Mouse (Mus musculus) CD4-positive, CD25-positive, alpha-beta regulatory T cell, adult 2 months (primary cell): ENCODE data around the gene Tigit.

Source experiments
- DNase-seq: peaks from one replicate; pipeline ENCODE4 v3.0.0-alpha.2; 2012; ENCODE audit warnings: low read depth, low spot score

Gene Tigit

DNA sequence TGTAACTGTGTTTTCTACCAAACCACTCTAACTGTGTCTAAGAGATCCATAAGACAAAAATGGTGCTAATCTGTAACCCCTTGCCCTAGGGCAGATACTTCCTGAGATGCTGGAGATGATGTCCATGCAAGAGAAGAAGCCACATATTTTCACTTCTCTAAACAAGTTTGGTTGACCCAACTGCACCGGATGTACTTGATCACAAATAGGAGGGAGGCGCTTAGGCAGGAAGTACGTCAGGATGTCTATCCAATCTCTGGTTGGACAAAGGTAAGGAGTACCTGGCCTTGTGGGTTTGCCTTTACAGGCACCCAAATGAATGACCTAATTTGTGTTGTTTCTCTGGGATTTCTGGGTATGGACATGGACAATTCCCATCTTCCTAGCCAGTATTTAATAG is 4.3 kb upstream of the Tigit start:
- no peak for DNase-seq

DNA sequence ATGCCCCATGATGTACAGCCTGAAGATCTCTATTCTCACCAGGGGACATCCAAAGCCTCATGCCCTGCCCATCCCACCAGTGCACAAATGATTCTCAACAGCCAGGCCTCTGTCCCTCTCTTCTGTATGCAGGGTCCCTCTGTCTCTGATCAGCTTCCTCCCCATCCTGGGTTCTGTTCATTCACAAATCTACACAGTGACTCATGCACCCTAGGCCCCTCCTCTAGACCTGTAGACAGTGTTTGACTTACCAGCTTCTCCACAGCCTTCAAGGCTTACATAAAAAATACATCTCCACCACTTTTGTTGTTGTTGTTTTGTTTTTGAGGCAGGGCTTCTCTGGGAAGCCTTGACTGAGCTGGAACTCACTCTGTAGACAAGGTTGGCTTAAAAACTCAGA is 915 bp upstream of the Tigit start:
- peak; percentile 53 for DNase-seq

DNA sequence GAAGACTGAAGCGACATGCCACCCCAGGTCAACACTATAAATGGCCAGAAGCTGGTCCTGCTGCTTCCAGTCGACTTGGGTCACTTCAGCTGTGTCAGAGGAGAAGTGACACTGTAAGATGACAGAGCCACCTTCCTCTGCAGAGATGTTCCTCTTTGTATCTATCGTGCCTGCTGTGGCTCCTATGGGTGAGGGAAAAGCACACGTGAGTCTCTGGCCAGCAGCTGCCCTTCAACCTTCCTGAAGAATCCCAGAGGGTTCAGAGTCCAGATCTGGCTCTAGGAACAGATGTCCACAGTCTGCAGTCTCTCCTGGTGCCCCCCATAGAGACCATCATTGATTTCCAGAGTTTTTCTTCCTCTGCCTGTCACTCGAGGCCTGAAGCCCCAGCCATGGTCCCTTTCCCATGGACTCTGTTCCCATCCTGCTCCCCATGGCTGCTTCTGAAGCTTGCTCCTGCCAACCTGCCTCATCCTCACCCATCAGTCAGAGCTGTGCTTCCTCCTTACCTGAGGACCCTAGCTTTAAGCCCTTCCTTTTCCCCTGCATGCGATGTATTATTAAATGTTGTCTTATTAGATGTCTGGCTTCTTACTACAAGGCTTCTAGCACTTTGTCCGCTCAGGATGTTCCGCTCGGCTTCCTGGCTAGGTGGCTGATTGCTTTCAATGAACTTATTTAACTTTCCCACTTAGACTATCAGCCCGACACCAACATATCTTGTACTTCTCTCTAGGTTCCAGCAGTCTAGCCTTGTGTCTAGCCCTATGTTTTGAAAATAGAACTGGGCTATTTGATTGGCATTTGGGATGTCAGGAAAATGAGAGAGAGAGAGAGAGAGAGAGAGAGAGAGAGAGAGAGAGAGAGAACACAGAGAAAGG is 1.6 kb downstream of the Tigit start:
- no peak for DNase-seq

DNA sequence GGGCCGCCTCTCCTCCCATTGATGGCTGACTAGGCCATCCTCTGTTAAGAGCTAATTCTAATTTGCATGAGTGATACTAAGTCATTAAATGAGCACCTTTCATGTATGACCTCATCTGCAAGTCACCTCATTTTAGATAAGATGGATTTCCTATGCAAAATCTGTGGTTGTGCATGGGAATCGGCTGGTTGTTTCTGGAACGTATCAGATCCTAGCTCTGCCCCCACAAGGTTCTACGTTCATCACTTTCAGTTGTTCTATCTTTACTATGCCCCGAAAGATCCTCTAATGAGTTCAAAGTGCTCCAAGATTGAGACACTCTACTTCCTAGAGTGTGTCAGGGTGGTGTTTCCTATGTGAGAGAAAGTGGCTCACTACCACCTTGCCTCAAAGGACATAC is 2.4 kb downstream of the Tigit start:
- DNase-seq, result peak; percentile 62

DNA sequence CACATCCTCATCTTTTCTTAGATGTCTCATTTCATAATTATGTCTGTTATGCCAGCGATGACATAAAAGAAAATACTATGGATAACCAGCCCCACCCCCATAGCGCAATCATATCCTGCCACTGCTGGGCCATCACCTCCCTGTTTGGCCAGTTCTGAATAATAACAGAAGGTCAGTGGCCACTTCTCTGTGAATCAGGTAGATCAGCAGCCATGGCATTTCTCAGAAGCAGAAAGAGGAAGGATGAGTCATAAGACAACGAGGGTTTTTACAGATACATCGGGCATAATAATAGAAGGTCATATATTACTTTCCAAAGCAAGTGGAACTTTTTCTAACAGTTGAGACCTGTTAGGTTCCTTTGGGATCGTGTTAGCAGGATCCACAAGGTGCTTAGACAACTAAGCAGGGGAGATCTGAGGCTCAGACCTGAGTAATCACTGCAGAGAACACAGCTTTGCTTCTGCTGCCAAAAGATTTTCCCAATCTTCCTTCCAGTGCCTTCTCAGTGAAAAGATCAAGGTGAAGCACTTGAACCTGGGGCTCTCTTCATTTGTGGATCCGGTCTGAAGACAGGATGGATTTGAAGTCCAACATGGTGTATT is 8.7 kb downstream of the Tigit start:
- DNase-seq, result peak; percentile 41

DNA sequence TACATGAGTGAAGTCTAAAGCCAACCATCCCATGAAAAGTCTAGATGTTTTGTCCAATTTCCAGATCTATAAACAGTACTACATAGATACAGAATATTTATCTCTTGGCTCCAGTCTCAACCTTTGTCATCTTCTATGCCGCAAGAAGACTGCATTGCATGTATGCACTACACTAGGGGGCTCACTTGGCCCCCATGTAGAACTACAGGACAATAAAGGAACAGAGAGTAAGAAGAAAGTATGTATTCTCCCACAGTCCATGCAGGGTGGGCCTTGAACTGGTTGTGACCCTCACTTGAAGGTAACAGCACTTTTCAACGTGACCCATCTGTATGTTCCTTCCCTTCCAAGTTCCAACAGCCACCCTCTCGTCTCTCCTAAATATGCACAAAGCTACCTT is 9.7 kb downstream of the Tigit start:
- DNase-seq, result no peak

DNA sequence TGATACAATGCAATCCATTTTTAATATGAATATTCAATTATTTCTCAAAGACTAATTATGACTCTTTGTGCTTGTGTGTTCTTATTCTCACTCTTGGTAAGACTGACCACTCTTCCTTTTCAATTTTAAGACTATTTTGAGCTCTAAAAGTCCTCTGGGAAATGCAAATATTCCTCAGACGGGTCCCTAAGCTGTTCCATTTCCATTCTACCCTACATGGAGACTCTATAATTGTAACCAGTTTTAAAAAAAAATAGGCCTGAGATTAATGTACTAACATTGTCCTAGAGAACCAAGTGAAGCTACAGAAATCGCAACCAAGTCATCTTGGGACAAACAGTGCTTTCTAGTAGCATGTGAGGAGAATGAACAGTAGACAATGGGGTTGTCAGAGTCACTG is 10.7 kb downstream of the Tigit start:
- no peak for DNase-seq

DNA sequence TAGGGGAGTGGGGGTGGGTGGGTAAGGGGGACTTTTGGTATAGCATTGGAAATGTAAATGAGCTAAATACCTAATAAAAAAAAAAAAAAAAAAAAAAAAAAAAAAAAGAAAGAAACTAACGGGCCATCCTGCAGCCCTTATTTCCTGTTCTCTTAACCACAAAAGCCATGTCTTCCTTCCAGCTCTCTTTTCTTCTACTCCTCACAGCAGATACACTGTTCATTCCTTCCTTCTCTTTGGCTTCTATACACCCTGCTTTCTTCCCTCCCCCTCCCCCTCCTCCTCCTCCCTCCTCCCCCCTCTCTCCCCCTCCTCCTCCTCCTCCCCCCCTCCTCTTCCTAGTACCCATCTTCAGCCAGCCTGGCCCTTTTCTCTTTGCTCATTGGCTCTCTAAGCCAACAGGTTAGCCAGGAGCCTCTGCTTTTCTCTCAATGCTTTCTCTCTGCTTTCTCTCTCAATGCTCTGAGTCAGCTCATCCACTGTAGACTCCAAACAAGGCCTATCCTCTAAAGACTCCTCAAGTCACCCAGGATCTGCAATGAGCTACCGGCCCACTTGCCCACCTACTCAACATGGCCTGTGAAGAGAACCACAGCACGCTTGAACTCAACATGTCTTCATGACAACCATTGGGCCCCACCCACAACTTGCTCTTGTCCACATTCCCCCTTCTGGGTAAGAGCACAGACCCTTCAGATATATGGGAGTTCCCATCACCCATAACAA is 13.4 kb downstream of the Tigit start:
- DNase-seq, result peak; percentile 58

DNA sequence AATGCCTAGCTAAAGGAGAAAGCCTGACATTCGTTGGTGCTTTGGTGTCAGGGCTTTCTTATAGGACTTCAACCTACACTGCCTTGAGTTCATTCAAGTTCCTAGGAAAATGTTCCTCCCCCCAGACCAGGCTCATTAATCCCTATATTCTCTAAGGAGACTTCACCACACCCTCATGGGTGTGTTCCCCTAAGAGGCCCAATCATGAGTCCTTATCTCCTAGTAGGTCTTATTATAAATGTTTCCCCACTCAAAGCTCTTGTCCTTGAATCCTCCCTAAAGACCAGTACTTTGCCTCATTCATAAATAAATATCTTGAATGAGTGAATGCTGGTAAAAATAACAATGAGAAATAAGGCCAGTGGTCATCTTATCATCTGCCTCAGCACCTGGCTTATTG is 16.3 kb downstream of the Tigit start:
- no peak for DNase-seq

DNA sequence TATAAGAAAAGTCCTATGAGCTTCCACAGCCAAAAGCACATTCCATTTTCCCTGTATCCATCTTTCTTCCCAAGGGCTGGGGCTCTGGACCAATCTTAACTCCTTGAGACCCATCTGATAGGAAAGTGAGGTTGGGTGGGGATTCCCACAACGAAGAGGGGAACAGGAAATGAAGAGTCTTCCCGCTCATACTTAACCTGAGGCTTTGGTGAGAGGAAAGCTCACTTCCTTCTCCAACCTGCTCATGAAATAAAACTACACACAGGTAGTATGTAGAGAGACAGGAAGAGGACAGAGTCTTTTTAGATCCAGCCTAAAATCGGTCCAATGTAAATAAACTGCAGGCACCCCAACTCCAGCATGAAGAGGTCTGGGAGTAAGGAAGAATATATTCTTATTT is 17.0 kb downstream of the Tigit start:
- DNase-seq, result no peak

DNA sequence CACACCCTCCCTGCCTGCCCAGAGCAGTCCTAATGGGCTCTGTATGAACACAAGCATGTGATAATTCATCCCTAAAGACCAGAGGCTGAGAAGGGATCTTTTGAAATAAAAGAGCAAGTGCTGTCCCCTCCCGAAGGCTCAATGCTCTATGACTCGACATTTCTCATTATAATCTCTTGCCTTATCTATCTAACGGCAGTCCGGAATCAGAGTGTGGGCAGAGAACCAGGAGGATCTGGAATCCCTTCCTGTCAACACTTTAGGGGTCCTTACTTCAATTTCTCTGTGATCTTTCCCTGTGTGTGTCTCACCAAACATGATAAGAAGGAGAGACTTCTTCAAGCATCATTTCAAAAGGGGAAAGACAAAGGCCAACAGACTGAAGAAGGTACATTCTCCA is 18.1 kb downstream of the Tigit start:
- no peak for DNase-seq

DNA sequence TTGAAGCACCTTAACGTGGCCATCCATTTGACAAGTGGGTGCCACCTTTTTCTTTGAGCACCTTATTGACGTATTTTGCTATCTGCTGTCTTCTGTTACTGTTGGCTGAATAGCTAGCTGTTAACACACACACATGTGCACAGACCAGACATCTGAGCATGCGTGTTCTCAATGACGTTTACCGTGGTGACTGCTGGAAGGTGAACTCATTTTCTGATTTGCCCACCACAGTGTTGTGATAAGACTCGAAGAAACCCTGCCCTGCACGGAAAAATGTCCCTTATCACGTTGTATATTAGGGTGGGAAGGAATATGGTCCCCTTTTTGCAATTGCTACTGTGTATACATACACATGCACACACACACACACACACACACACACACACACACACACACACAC is 22.7 kb downstream of the Tigit start:
- DNase-seq, result no peak

DNA sequence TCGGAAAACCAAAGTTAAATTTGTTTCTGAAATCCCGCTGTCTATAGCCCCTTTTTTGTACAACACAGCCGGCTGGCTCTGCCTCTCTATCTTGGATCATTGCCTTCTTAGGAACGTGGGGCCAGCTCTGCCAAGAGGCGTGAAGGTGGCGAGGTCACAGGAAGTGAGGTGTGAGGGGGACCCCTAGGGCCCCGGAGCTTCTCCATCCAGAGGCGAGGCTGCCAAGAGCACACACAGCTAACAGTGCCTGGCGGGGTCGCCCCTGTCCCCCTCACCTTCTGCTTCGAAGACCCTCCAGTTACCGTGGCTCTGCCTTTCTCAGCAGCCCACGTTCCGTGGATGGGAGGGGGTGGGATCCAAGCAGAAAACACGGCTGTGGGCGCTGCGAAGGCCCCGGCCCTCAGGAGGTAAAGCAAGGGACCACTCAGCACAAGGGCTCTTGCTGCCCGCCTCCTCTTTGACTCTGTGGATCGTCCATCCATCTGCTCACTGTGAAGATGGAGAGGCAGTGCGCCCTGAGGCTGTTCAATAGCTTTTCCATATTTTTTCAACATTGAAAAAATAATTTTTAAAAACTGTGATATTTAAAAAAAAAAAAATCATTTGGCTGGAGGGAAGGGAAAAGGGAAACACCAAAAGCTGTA is 25.4 kb downstream of the Tigit start:
- DNase-seq, result no peak

DNA sequence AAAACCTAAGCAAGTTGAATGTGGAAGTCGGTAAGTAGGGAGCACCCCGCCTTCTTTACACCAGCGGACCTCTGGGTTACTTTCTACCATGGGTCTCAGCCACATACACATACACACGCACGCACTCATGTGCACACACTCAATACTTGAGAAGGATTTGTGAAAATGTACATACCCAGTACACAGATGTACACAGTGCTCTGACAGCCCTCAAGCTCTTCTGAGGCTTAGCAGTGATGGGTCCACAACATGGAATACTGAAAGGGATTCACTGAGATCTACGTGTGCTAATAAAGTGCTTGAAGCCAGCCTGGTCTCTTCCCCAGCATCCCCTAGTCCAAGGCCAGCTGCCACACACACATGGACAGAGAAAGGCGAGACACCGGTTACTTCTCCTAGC is 26.7 kb downstream of the Tigit start:
- no peak for DNase-seq

DNA sequence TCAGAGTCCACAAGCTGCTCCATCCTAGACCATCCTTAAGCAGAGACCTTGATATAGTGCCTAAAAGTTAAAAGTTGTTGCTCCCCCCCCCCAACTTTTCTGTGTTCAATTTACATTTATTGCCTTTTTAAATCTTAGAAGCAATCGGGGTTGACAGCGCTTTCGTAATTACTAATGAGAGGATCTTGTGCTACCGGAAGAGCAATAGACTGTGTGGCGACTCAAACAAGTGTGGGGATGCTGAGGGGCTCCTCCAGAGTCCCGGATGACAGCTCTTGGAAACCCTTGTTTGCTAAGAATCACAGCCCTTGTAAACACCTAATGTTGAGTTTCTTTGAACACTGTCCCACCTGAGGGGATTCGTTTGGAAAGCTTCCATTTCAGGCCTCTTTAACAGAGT is 29.9 kb downstream of the Tigit start:
- DNase-seq, result peak; percentile 37

DNA sequence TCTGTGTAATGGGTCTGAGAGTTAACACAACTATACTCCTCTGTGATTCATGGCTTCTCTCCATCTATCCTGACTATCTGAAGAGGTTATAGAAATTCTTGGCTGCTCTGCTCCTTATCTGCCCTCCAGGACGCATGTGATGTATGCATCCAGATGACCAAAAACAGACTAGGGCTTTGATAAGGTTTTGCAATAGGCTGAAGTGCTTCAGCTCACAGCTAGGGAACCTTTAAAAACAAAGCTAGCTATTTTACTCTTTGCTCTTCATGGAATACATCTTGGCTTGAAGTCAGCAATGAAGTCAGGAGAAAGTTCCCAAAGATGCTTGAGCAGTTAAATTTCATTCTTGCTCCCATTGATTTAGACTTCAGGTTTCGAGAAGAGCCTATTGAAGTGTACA is 32.2 kb downstream of the Tigit start:
- no peak for DNase-seq

DNA sequence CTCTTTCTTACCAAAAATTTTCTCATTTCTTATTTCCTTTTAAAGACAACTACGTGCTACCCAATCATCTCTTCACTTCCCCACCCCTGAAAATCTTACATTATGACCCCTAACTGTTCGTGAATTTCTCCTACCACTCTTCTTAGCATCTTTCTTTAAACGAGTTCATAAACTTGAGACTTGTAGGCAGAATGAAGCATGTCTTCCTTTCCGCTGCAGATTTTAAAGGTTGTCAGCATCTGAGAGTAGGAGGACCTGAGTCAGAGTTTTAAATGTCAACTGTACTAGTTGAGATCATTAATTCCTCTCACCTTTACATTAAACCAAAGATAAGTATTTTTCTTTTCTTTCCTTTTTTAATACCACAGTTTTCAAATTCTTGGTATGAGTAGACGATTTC is 35.3 kb downstream of the Tigit start:
- DNase-seq, result peak; percentile 52

DNA sequence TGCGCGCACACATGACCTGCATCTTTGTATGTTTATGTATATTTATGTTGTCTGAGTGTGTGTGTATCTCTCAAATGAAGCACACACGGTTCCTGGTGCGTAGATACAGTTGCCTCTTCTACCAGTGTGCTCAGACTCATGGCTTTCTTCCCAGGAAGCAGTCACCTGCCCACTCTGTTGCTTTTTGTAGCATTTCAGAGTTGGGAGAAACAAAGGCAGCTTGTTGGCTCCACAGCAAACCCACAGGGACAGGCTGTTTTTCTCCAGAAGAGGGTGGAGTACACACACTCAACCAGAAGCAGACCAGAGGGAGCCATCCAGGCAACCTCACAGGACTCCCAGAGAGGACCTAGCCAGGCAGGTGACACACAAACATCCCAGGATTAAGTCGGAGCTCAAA is 38.0 kb downstream of the Tigit start:
- no peak for DNase-seq

DNA sequence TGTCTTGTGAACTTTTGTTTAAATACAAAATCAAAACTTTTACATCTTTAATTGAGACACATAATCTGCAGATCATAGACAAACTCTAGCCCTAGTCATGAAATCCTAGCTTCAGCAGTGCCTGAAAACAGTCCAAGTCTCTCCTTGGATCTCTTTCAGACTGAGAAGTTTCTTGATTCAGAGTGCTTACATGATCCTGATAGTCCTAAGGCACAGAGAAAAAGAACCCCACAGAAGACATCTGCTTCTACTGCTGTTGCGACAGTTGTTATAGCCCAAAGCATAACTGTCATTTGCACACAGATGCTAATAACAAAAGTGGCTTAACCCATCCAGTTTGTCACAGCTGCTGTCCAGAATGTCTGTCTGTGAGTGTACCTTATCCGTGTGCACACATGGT is 38.7 kb downstream of the Tigit start:
- no peak for DNase-seq

DNA sequence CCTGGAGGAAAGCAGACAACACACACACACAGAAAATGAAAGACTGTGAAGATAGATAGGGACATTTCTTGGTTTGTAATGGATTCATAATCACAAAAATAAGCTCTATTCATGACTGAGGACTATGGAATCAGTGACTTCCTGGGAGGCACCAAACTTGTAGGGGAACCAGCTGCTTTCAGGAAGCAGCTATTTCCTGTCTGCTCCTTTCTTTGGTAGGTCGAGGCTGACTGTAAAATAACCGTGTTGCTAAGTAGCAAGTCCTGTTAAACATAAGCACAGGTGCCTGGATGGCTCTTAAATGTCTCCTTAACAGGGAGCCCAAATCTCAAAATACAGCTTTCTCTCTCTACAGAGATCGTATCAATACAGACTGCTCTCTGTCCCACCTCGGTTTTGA is 39.1 kb downstream of the Tigit start:
- DNase-seq, result peak; percentile 62

DNA sequence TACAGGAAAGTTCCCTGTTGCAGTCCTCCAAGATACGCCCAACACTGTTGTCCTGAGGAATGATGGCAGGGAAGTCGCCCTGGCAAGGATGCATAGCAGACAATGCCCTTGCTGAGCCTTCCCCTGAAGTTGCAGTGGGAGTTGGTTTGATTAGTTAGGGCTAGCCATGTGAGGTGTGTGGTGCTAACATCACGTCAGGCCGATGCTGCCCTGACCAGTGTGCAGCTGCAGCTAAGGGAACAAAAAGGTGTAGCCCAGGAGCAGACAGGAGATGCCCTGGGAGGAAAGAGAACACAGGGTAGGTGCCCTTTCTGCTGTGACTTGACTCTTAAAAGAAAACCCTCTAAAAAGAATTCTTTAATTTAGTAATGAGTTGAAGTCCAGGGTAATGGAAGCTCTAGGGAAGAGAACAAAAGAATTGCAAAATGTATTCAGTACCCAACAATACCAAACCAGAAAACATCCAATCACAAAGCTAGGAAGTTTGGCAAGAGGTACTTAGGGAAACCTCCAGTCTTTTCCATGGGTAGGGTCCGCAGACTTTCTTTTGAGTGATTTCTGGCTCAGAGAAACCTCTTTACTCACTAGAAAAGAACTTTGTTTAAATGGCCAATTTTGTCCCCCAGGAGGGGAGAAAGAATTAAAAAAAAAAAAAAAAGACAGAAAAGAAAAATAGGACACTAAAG is 40.5 kb downstream of the Tigit start:
- DNase-seq, result no peak

DNA sequence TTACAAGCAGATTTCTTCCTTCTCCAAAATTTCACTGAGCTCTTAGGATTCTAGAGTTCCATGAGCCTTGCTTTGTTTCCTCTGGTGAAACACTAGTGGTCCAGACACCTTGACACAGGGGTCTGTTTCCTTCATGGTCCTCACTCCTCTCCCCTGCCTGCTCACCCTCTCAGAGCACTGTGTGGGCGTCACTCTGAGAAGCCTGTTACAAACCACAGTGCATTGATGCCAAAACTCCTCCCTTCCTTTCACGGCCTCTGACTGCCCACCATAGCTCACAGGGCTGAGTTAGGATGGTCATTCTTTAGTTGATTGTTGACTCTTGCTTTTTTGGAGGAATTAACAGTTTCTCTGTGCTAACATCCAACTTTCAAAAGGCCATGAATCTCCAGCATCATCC is 43.6 kb downstream of the Tigit start:
- peak; percentile 56 for DNase-seq
